Mouse (Mus musculus): ENCODE measurements around the gene Hk3. TPM values are rescaled to one million over a fixed set of nuclear protein-coding genes. Genes with fewer than 3 reads are reported as not detected.

Gene Hk3
- polyA plus RNA-seq, 1 experiment from 2014 or later, result 0.82 TPM

DNA sequence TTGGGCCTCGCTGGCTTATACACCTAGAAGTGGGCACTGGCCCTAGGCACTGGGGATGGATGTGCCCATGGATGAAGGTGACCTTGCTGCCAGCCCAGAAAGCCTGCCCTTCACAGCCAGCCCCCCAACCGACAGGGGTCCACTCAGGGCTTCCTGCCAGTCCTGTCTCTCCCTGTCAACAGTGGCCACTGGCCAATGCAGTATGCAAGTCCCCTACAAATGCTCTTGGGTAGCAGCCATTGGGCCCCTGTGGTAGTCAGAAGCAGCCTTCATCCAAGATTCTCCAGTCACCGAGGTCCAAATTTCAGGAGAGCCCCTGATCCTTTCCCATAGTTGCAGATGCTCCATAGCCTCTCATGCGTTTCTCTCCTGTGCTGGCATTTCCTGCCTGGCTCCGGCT is 52.5 kb downstream of the Hk3 start:
- ATAC-seq, result no peak; the same call in 1 of the 2 replicates
- Histone ChIP-seq H3K27ac (ENCODE audit: low read length) (no peak overlapping the region), H3K36me3 (ENCODE audit: control insufficient read depth, insufficient read depth) (no peaks in the 10 kb centered on the region), H3K9ac (replicated peaks; ENCODE audit: low read depth, low read length) (no peak overlapping the region), H3K4me2 (ENCODE audit: low read length) (no peak overlapping the region), H3K9me3 (ENCODE audit: control insufficient read depth, low read length) (no peaks in the 10 kb centered on the region), H3K27me3 (replicated peaks; ENCODE audit: control insufficient read depth, insufficient read depth, low read length) (no peaks in the 10 kb centered on the region), H3K4me3 (replicated peaks; ENCODE audit: low read length) (no peak overlapping the region), H3K4me1 (replicated peaks; ENCODE audit: control insufficient read depth, insufficient read depth, low read length) (peaks cover 25% of the 10 kb centered on the region)
- 61% methylated on average over 5 of the region's 5 CpGs for WGBS

GRCm38 (mm10) chr13:54967501-54967900 is 53.7 kb downstream of the Hk3 start:
- Histone ChIP-seq H3K4me1 (replicated peaks; ENCODE audit: control insufficient read depth, insufficient read depth, low read length) (peaks cover 29% of the 10 kb centered on the region), H3K4me3 (replicated peaks; ENCODE audit: low read length) (no peak overlapping the region), H3K9me3 (ENCODE audit: control insufficient read depth, low read length) (no peaks in the 10 kb centered on the region), H3K4me2 (ENCODE audit: low read length) (no peak overlapping the region), H3K27ac (ENCODE audit: low read length) (no peak overlapping the region), H3K36me3 (ENCODE audit: control insufficient read depth, insufficient read depth) (no peaks in the 10 kb centered on the region), H3K27me3 (replicated peaks; ENCODE audit: control insufficient read depth, insufficient read depth, low read length) (no peaks in the 10 kb centered on the region), H3K9ac (replicated peaks; ENCODE audit: low read depth, low read length) (no peak overlapping the region)
- ATAC-seq, result peak; percentile 37; the same call in 1 of the 2 replicates
- 50% methylated on average over 11 of the region's 11 CpGs for WGBS

GRCm38 (mm10) chr13:54965256-54965655 is 55.9 kb downstream of the Hk3 start:
- no peak overlapping the region for H3K27ac ChIP-seq (ENCODE audit: low read length)
- H3K36me3 ChIP-seq (ENCODE audit: control insufficient read depth, insufficient read depth), result no peaks in the 10 kb centered on the region
- H3K4me2 ChIP-seq (ENCODE audit: low read length), result no peak overlapping the region
- H3K4me1 ChIP-seq (replicated peaks; ENCODE audit: control insufficient read depth, insufficient read depth, low read length), result peaks cover 29% of the 10 kb centered on the region
- no peak overlapping the region for H3K9ac ChIP-seq (replicated peaks; ENCODE audit: low read depth, low read length)
- H3K4me3 ChIP-seq (replicated peaks; ENCODE audit: low read length), result no peak overlapping the region
- no peaks in the 10 kb centered on the region for H3K27me3 ChIP-seq (replicated peaks; ENCODE audit: control insufficient read depth, insufficient read depth, low read length)
- ATAC-seq, result no peak
- no peaks in the 10 kb centered on the region for H3K9me3 ChIP-seq (ENCODE audit: control insufficient read depth, low read length)
- WGBS, result 90% methylated on average over 6 of the region's 6 CpGs

DNA sequence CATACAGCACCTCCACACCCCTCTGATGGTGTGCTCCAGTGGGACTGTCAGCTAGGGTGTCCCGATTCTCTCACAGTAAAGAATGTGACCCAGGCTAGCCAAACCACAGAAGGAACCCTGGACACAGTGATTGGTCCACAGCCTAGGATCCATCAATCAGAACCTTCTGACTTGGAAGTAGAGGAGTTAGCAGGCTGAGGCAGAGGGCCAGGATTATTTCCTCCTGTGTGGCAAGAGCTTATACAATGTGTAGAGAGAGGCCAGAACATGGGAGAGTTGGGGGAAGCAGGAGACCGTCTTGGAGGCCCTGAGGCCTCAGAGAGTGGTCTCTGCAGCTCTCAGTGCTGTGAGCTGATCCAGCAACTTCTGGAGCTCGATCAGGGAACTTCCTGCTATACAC is 60.7 kb downstream of the Hk3 start:
- peaks cover 28% of the 10 kb centered on the region for H3K4me1 ChIP-seq (replicated peaks; ENCODE audit: control insufficient read depth, insufficient read depth, low read length)
- no peaks in the 10 kb centered on the region for H3K36me3 ChIP-seq (ENCODE audit: control insufficient read depth, insufficient read depth)
- H3K4me2 ChIP-seq (ENCODE audit: low read length), result no peak overlapping the region
- H3K4me3 ChIP-seq (replicated peaks; ENCODE audit: low read length), result no peak overlapping the region
- WGBS, result 71% methylated on average over 3 of the region's 3 CpGs
- no peak for ATAC-seq
- no peak overlapping the region for H3K9ac ChIP-seq (replicated peaks; ENCODE audit: low read depth, low read length)
- H3K9me3 ChIP-seq (ENCODE audit: control insufficient read depth, low read length), result no peaks in the 10 kb centered on the region
- H3K27ac ChIP-seq (ENCODE audit: low read length), result no peak overlapping the region
- H3K27me3 ChIP-seq (replicated peaks; ENCODE audit: control insufficient read depth, insufficient read depth, low read length), result no peaks in the 10 kb centered on the region

DNA sequence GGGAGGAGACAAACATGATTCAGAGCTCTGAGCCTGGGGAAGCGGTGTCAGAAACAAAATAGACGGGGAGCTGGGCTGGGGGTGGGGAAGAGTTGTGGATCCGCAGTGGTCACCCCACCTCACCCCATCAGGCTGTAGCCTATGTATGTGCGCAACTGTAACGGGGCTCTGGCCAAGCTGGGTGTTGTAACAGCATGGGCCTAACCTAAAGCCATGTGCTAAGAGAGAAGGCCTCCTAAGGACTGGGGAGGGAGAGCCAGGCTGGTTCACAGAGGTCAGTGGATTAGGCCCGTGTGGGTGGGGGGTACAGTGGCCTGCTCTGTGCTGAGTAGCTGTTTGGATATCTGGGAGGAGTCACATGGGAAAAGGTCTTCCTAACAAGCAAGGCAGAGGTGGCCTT is 61.3 kb downstream of the Hk3 start:
- Histone ChIP-seq H3K4me1 (replicated peaks; ENCODE audit: control insufficient read depth, insufficient read depth, low read length) (peaks cover 33% of the 10 kb centered on the region), H3K9me3 (ENCODE audit: control insufficient read depth, low read length) (no peaks in the 10 kb centered on the region), H3K27me3 (replicated peaks; ENCODE audit: control insufficient read depth, insufficient read depth, low read length) (no peaks in the 10 kb centered on the region), H3K27ac (ENCODE audit: low read length) (no peak overlapping the region), H3K4me3 (replicated peaks; ENCODE audit: low read length) (no peak overlapping the region), H3K36me3 (ENCODE audit: control insufficient read depth, insufficient read depth) (no peaks in the 10 kb centered on the region), H3K4me2 (ENCODE audit: low read length) (no peak overlapping the region), H3K9ac (replicated peaks; ENCODE audit: low read depth, low read length) (no peak overlapping the region)
- no peak for ATAC-seq
- WGBS, result 52% methylated on average over 6 of the region's 6 CpGs

DNA sequence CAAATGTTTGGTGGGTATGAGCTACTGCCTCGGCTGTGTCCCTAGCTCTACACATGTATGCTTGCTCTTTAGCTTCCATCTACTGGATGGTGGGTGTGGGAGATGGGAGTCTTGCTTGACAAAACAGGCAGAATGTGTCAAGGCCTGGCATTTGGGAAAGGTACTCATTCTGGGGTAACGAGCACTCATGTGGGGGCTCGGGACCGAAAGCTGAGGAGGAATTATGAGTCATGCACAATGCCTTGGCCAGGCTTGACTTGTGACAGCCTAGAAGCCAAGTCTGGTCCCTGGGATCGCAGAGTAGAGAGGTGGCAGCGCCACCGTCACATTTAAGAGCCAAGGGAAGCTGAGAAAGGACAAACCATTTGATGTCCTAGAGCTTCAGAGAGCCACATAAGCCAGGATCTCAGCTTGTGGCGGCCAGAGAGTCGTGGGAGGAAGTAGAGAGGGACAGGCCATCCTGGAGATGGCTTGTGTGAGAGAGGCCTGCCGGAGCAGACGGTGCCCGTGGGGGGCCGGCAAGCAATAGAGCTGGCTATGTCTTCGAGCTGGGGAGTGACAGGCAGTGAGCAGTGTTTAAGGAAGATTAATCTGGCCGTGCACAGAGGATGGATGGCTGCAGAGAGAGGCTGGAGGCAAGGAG is 62.0 kb downstream of the Hk3 start:
- WGBS, result 38% methylated on average over 15 of the region's 15 CpGs
- Histone ChIP-seq H3K4me3 (replicated peaks; ENCODE audit: low read length) (no peak overlapping the region), H3K4me2 (ENCODE audit: low read length) (no peak overlapping the region), H3K9ac (replicated peaks; ENCODE audit: low read depth, low read length) (0 out of 2 replicates have a peak overlapping the region, but pooled peaks have one; percentile 1), H3K27ac (ENCODE audit: low read length) (no peak overlapping the region), H3K36me3 (ENCODE audit: control insufficient read depth, insufficient read depth) (no peaks in the 10 kb centered on the region), H3K27me3 (replicated peaks; ENCODE audit: control insufficient read depth, insufficient read depth, low read length) (no peaks in the 10 kb centered on the region), H3K9me3 (ENCODE audit: control insufficient read depth, low read length) (no peaks in the 10 kb centered on the region), H3K4me1 (replicated peaks; ENCODE audit: control insufficient read depth, insufficient read depth, low read length) (peaks cover 31% of the 10 kb centered on the region)
- no peak for ATAC-seq

DNA sequence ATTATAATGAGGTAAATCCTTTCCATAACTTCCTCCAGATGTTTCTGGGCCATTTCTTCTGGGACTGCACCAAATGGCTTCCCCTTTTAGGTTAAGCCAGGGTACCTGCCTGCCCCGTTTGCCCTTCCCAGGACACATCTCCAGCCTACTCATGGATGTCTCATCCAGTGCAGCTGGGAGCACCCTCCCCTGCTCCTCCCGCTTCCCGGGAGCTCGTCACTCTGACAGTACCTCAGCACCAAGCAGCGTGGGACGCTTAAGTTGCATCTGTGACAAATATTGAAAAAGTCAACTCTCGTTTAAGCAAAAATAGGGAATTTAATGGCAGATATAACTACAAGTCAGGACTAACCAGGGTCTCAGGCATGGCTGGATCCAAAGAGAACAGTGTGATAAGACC is 63.9 kb downstream of the Hk3 start:
- Histone ChIP-seq H3K9ac (replicated peaks; ENCODE audit: low read depth, low read length) (no peak overlapping the region), H3K27ac (ENCODE audit: low read length) (no peak overlapping the region), H3K4me2 (ENCODE audit: low read length) (no peak overlapping the region), H3K27me3 (replicated peaks; ENCODE audit: control insufficient read depth, insufficient read depth, low read length) (0 out of 2 replicates have a peak, but pooled peaks cover 3% of the 10 kb centered on the region), H3K36me3 (ENCODE audit: control insufficient read depth, insufficient read depth) (no peaks in the 10 kb centered on the region), H3K9me3 (ENCODE audit: control insufficient read depth, low read length) (no peaks in the 10 kb centered on the region), H3K4me1 (replicated peaks; ENCODE audit: control insufficient read depth, insufficient read depth, low read length) (peaks cover 35% of the 10 kb centered on the region), H3K4me3 (replicated peaks; ENCODE audit: low read length) (no peak overlapping the region)
- ATAC-seq, result no peak
- 74% methylated on average over 7 of the region's 7 CpGs for WGBS

Other genes starting within 250 kb of the Hk3 start
- not detected in 2 replicates for gene Eif4e1b, start 237.4 kb downstream of the Hk3 start, polyA plus RNA-seq (2015; fragmentation: Nextera tagmentation; extraction: Ambion mirVana)
- 18.6 and 29.7 TPM in 2 replicates for gene Tspan17, start 232.0 kb downstream of the Hk3 start, polyA plus RNA-seq (2015; fragmentation: Nextera tagmentation; extraction: Ambion mirVana)
- gene Unc5a, start 72.0 kb downstream of the Hk3 start, polyA plus RNA-seq (2015; fragmentation: Nextera tagmentation; extraction: Ambion mirVana), result 16.4 and 18.5 TPM in 2 replicates
- 25.7 and 26.2 TPM in 2 replicates for gene Uimc1, start 78.9 kb upstream of the Hk3 start, polyA plus RNA-seq (2015; fragmentation: Nextera tagmentation; extraction: Ambion mirVana)
- gene Zfp346, start 83.9 kb upstream of the Hk3 start, polyA plus RNA-seq (2015; fragmentation: Nextera tagmentation; extraction: Ambion mirVana), result 22.7 and 26.3 TPM in 2 replicates
- gene Gm17617, start 112.2 kb upstream of the Hk3 start, polyA plus RNA-seq (2015; fragmentation: Nextera tagmentation; extraction: Ambion mirVana), result not detected in 2 replicates
- gene Fgfr4, start 131.3 kb upstream of the Hk3 start, polyA plus RNA-seq (2015; fragmentation: Nextera tagmentation; extraction: Ambion mirVana), result 0.67 and 1.4 TPM in 2 replicates
- gene Nsd1, start 188.4 kb upstream of the Hk3 start, polyA plus RNA-seq (2015; fragmentation: Nextera tagmentation; extraction: Ambion mirVana), result 52.4 and 53.1 TPM in 2 replicates